Mouse (Mus musculus): ENCODE results near the gene Ift20.

DNA sequence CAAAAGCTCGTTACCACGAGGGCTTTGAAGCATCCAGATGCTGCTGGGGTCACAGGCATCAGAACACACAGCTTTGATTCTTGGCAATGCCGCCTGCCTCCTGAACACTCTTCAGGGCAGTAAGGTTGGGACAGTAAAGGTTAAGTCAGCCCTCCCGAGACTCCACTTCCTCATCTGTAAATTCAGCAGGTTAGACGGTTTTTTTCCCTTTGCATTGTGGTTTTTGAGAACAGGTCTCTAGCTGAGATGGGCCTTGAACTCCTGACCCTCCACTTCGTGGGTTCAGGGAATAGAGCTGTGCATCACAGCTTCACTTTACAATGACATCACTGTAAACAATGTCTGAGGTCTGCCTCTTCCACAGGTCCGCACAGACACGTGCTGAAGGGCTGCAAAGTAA lies 9.0 kb downstream of the Ift20 start:
- TF ChIP-seq CTCF (conservative IDR thresholded peaks at IDR 0.05; ENCODE audit: insufficient read depth, insufficient read length, low read depth, low read length): no peak
- TF ChIP-seq POLR2A (IDR thresholded peaks at IDR 0.05; ENCODE audit: low read depth, low read length): no peak
